Mouse (Mus musculus) midbrain, embryonic 14.5 days (tissue): ENCODE measurements around the gene Gm38392. TPM values are rescaled to one million over a fixed set of nuclear protein-coding genes. Genes with fewer than 3 reads are reported as not detected.
A peak's percentile ranks its signal among the peaks of the same experiment; 100 is the strongest.

Source experiments
- ATAC-seq: fragments of 200-750 bp; cut with Nextera tagmentation; 2 replicates; pipeline ENCODE4 v1.8.0; 2017; ENCODE audit warnings: moderate number of reproducible peaks, moderate library complexity; ENCODE audit not compliant: low FRiP score, low TSS enrichment
- DNase-seq: peaks from one replicate; pipeline ENCODE4 v3.0.0-alpha.2; 2015
- H3K27ac ChIP-seq: fragments of 300-500 bp; sonication (generic); replicated peaks from 2 replicates; pipeline ENCODE4 v1.5.1; 2014; ENCODE audit warnings: mild to moderate bottlenecking, low read depth, low read length, moderate library complexity
- H3K27me3 ChIP-seq: fragments of 300-500 bp; sonication (generic); 2 replicates; pipeline ENCODE4 v1.6.1; 2014; ENCODE audit warnings: low read length, control low read depth, mixed read lengths; ENCODE audit not compliant: control insufficient read depth, insufficient read depth
- H3K36me3 ChIP-seq: fragments of 300-500 bp; sonication (generic); 2 replicates; pipeline ENCODE4 v1.6.1; 2014; ENCODE audit warnings: low read length, control low read depth; ENCODE audit not compliant: control insufficient read depth, insufficient read depth
- H3K4me1 ChIP-seq: fragments of 300-500 bp; sonication (generic); 2 replicates; pipeline ENCODE4 v1.6.1; 2014; ENCODE audit warnings: mild to moderate bottlenecking, antibody characterized with exemption, low read length, control low read depth; ENCODE audit not compliant: control insufficient read depth, insufficient read depth
- H3K4me2 ChIP-seq: fragments of 300-500 bp; sonication (generic); 2 replicates; pipeline ENCODE4 v1.6.1; 2014; ENCODE audit warnings: mild to moderate bottlenecking, low read length, moderate library complexity
- H3K4me3 ChIP-seq: fragments of 300-500 bp; sonication (generic); replicated peaks from 2 replicates; pipeline ENCODE4 v1.5.1; 2014; ENCODE audit warnings: low read depth, low read length
- H3K9ac ChIP-seq: fragments of 300-500 bp; sonication (generic); replicated peaks from 2 replicates; pipeline ENCODE4 v1.6.1; 2014; ENCODE audit warnings: mild to moderate bottlenecking, low read length, moderate library complexity
- H3K9me3 ChIP-seq: fragments of 300-500 bp; sonication (generic); 2 replicates; pipeline ENCODE4 v1.6.1; 2016; ENCODE audit warnings: low read length, control low read depth, mixed read lengths; ENCODE audit not compliant: control insufficient read depth
- WGBS: fragments of 180-500 bp; shearing (Covaris S2); extraction: QIAGEN DNeasy Blood & Tissue Kit; methylation state at CpG from one replicate; pipeline ENCODE4 v1.1.7; 2014; 5-methylcytosine and 5-hydroxymethylcytosine counted together
- polyA plus RNA-seq: library from polyadenylated mRNA; unstranded; fragments of >200 nt; fragmentation: Nextera tagmentation; extraction: Ambion mirVana; gene quantifications from 2 replicates; pipeline ENCODE4 v1.2.1, GENCODE M21; 2014

The Gm38392 gene
- polyA plus RNA-seq, 1 experiment from 2014 or later: not detected

DNA sequence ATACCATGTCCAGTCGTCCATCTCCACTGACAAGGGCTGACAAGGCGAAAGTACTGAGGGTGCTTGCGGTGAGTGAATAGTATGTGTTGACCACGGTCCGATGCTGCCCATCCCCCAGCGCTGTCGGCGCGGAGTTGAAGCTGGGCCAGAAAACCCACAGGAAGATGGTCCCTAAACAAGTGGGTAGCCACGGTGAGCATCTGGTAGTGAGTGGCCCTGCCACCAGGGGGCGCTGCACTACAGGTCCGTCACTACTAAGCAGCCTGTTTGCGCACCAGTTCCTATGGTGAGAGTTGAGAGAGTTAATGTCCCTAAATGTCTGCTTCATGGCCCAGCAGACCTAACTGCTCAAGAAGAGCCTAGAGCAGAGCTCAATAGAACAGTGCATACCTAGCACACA is 41.2 kb downstream of the Gm38392 start:
- peaks cover 11% of the 10 kb centered on the region for H3K4me1 ChIP-seq
- DNase-seq (peak; percentile 74), ATAC-seq (no peak)
- H3K36me3 ChIP-seq: no peaks in the 10 kb centered on the region
- H3K9me3 ChIP-seq: no peaks in the 10 kb centered on the region
- peaks cover 19% of the 10 kb centered on the region; the same call in 1 of the 2 replicates for H3K27me3 ChIP-seq
- WGBS: 19% methylated on average over 13 of the region's 13 CpGs
- no peak overlapping the region for H3K9ac ChIP-seq
- no peak overlapping the region for H3K4me3 ChIP-seq
- H3K4me2 ChIP-seq: no peak overlapping the region
- no peak overlapping the region for H3K27ac ChIP-seq

DNA sequence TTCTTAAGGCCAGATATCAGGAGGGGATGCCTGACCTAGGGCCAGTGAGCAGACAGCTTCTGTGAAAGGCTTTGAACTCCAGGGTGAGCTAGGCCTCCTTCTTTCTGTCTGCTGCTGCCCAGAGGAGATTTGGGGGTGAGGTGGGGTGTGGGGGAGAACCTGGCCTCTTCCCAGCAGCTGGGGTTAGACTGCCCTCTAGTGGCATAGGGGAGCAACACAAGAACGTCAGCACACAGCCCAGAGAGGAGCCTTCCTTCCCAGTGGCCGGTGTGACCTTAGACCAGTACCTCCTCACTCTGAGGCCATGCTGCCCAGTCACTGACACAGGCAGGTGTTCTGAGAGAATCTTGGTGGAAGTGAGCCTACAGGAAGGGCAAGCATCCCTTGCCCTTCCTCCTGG is 42.9 kb downstream of the Gm38392 start:
- Histone ChIP-seq H3K4me1 (peaks cover 19% of the 10 kb centered on the region), H3K27ac (no peak overlapping the region), H3K27me3 (peaks cover 30% of the 10 kb centered on the region; the same call in 1 of the 2 replicates), H3K36me3 (no peaks in the 10 kb centered on the region), H3K4me3 (no peak overlapping the region), H3K4me2 (no peak overlapping the region), H3K9ac (no peak overlapping the region), H3K9me3 (no peaks in the 10 kb centered on the region)
- peak; percentile 80 for DNase-seq
- ATAC-seq: no peak
- 5% methylated on average over 2 of the region's 2 CpGs for WGBS

DNA sequence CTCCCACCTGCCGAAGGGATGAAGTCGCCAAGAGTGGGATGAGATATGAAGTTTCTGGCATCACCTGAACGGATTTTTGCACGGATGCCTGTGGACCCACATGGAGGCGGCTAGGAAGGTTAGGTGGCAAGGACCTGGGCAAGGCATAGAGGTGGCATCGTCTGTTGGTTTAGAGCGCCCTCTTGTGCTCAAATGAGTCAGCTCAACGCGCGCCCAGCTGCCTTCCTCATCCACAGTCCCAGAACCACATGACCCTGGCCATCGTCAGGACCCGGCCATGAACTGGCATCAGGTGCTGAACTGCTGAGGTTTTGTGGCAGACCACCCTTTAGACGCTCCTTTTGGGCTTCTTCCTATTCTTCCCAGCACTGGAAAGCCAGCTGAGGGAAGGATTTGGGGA is 44.5 kb downstream of the Gm38392 start:
- peaks cover 32% of the 10 kb centered on the region for H3K4me1 ChIP-seq
- H3K9ac ChIP-seq: peak overlapping the region; percentile 16; the same call in 1 of the 2 replicates
- no peak overlapping the region for H3K4me3 ChIP-seq
- peak overlapping the region; percentile 15; the same call in 1 of the 2 replicates for H3K4me2 ChIP-seq
- WGBS: under 1% methylated on average over 13 of the region's 13 CpGs
- peak; percentile 92 for DNase-seq
- H3K9me3 ChIP-seq: no peaks in the 10 kb centered on the region
- peak; percentile 67 for ATAC-seq
- H3K27ac ChIP-seq: peak overlapping the region; percentile 77
- no peaks in the 10 kb centered on the region for H3K36me3 ChIP-seq
- peaks cover 32% of the 10 kb centered on the region; the same call in 1 of the 2 replicates for H3K27me3 ChIP-seq

DNA sequence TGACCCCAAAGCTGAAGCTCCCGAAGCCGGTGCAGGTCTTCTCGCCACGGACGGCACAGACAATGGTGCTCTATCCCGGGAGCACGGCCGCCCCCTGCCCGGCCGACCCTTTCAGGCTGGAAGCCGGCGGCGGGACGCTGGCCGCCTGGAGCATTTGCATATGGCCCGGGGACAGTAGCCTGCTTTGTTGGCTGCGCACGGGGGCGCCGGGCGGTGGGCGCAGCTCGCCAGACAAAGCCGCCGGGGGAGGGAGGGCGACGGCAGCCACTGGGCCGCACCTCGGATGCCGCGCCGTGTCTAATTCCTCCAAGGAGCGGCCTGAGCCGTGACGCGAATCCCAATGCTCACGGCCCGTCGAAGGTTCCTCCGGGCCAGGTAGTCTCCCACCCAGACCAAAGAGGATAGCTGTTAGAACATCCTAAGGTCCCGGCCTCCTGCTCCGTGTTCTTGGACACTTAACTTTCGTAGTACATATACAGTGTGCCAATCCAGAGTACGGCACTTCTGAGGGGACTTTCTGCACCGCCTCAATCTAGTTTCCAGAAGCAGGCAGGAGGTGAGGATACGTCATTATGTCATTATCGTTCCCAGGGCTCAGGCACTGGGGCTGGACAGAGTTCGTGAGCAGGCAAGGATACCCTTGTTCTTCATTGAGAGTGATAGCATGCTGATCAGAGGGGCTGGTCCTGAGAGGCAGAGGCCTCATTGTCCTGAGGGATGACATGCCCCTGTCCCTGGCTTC is 45.8 kb downstream of the Gm38392 start:
- Histone ChIP-seq H3K4me2 (peak overlapping the region; percentile 46), H3K9me3 (no peaks in the 10 kb centered on the region), H3K27me3 (peaks cover 32% of the 10 kb centered on the region; the same call in 1 of the 2 replicates), H3K9ac (peak overlapping the region; percentile 48), H3K36me3 (no peaks in the 10 kb centered on the region), H3K4me3 (peak overlapping the region; percentile 24), H3K27ac (peak overlapping the region; percentile 78), H3K4me1 (peaks cover 45% of the 10 kb centered on the region)
- 1% methylated on average over 48 of the region's 48 CpGs for WGBS
- ATAC-seq (peak; percentile 55), DNase-seq (peak; percentile 82)

DNA sequence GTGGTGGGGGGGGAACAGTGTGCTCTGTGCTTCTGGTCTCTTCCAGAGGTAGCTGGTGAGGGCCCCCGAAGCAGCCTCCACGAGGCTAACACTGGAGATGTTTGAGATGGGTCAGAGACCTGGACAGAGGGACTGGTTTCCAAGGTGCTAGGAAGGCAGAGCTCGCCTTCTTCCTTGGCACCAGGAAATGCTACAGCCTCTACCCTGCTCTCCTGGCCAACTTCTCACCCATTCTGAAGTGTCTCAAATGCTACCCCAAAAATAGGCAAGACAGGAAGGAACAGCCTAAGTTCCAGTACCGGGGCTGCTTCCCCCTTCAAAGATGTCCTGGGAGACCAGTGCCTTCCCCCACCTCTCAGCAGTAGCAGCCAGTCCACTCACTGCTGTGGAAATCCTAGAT is 47.6 kb downstream of the Gm38392 start:
- no peak for DNase-seq
- Histone ChIP-seq H3K9ac (no peak overlapping the region), H3K4me1 (peaks cover 54% of the 10 kb centered on the region), H3K9me3 (no peaks in the 10 kb centered on the region), H3K27ac (peak overlapping the region; percentile 53; the same call in 1 of the 2 replicates), H3K36me3 (no peaks in the 10 kb centered on the region), H3K4me2 (no peak overlapping the region), H3K4me3 (no peak overlapping the region), H3K27me3 (peaks cover 26% of the 10 kb centered on the region; the same call in 1 of the 2 replicates)
- WGBS: 56% methylated on average over 4 of the region's 4 CpGs
- ATAC-seq: no peak

DNA sequence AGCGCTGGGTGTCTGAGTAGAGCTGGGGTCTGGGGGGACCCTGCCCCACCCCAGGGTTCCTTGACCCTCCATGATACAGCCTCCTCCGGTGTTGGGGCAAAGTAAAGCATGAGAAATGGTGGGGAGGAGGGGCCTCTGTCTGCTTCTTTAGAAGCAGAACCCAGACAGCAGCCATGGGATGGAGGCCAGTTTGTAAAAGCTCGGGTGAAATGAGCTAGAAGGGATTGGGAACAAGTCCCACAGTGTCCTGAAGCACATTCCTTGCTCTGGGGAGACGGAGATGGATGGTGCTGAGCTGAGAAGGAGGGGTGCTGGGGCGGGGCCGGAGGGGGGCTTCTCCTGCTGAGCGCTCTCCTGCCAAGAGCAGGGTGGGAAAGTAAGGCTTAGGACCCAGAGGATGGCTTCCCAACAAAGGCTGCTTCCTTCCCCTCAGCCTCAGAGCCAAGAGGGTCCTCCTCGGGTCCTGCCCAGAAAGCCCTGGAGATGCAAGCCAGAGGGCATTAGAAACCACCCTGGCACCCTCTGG is 48.1 kb downstream of the Gm38392 start:
- peak; percentile 26; the same call in 1 of the 2 replicates for ATAC-seq
- Histone ChIP-seq H3K4me3 (no peak overlapping the region), H3K4me2 (no peak overlapping the region), H3K9me3 (no peaks in the 10 kb centered on the region), H3K36me3 (no peaks in the 10 kb centered on the region), H3K27ac (peak overlapping the region; percentile 72), H3K9ac (no peak overlapping the region), H3K27me3 (peaks cover 22% of the 10 kb centered on the region; the same call in 1 of the 2 replicates), H3K4me1 (peaks cover 56% of the 10 kb centered on the region)
- DNase-seq: peak; percentile 44
- 23% methylated on average over 8 of the region's 8 CpGs for WGBS

DNA sequence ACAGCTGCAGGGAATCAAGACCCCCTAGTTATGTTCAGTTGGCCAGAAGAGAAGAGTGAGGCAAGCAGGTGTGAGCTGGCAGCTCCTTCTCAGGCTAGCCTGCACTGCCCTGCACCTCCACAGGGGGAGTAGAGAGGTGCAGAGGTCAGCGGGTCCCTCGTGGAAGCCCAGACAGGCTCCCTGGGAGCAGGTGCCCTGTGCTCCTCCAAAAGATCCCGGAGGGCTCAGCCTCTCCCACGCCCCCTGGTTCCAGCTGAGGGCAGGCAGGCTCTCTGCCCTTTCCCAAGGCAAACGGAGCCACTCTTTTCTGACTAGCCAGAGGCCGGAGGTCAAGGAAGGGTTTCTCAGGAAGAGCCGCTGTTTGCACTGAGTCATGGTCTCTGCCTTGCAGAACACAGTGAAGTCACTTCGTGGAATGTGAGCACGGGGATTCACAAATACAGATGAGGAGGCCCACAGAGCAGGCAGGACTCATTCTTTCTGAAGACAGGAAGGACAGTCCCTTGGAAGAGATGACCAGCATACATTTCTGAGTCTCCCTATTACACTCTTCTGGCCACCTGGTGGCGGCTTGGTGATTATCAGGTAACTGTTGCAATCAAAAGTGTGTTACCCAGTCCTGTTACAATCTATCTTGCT is 49.3 kb downstream of the Gm38392 start:
- Histone ChIP-seq H3K4me1 (peaks cover 69% of the 10 kb centered on the region), H3K9ac (no peak overlapping the region; the same call in 1 of the 2 replicates), H3K27me3 (peaks cover 16% of the 10 kb centered on the region; the same call in 1 of the 2 replicates)

DNA sequence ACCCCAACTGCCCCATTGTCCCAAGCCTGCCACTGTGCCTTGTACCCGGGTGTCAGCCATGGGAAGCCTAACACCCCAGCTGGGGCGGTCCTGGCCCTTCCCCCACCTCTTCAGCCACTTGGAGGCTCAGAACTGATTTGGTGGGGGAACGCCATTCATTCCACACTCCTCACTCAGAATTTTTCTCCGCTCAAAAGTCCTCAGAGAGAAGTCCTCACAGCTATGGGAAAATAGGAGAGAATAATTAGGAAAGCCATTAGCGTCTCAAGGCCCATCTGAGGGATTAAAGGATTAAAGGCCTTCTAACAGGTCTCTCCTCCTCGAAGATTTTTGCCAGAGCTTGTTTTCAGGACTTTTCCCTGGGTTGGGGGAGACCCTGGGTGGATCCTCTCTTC is 49.9 kb downstream of the Gm38392 start:
- no peak overlapping the region for H3K4me2 ChIP-seq
- H3K4me3 ChIP-seq: no peak overlapping the region
- no peaks in the 10 kb centered on the region for H3K9me3 ChIP-seq
- peak overlapping the region; percentile 72 for H3K27ac ChIP-seq
- no peaks in the 10 kb centered on the region for H3K36me3 ChIP-seq
- 5% methylated on average over 6 of the region's 6 CpGs for WGBS
- ATAC-seq (no peak), DNase-seq (peak; percentile 55)
- peaks cover 14% of the 10 kb centered on the region; the same call in 1 of the 2 replicates for H3K27me3 ChIP-seq
- H3K9ac ChIP-seq: no peak overlapping the region
- H3K4me1 ChIP-seq: peaks cover 70% of the 10 kb centered on the region

More for the DNA sequence above, 49.3 kb downstream of the Gm38392 start:
- 7% methylated on average over 10 of the region's 10 CpGs for WGBS
- no peaks in the 10 kb centered on the region for H3K9me3 ChIP-seq
- no peak overlapping the region for H3K4me3 ChIP-seq
- DNase-seq (peak; percentile 70), ATAC-seq (no peak)
- no peaks in the 10 kb centered on the region for H3K36me3 ChIP-seq
- H3K4me2 ChIP-seq: no peak overlapping the region
- peak overlapping the region; percentile 72 for H3K27ac ChIP-seq
